Mouse (Mus musculus) heart, postnatal 0 days (tissue): ENCODE results near the gene Wif1. TPM values are rescaled to one million over a fixed set of nuclear protein-coding genes. Genes with fewer than 3 reads are reported as not detected.
A peak's percentile ranks its signal among the peaks of the same experiment; 100 is the strongest.

ENCODE experiments used
- ATAC-seq: fragments of 200-750 bp; cut with Nextera tagmentation; 2 replicates; pipeline ENCODE4 v1.8.0; 2017; ENCODE audit warnings: low read depth, moderate number of reproducible peaks, moderate library complexity; ENCODE audit not compliant: insufficient read depth
- DNase-seq: peaks from one replicate; pipeline ENCODE4 v3.0.0-alpha.2; 2016; ENCODE audit warnings: low spot score
- H3K27ac ChIP-seq: fragments of 300-500 bp; sonication (generic); 2 replicates; pipeline ENCODE4 v1.5.1; 2014; ENCODE audit warnings: low read depth, mild to moderate bottlenecking
- H3K27me3 ChIP-seq: fragments of 300-500 bp; sonication (generic); 2 replicates; pipeline ENCODE4 v1.6.1; 2014; ENCODE audit warnings: low read length, mixed read lengths; ENCODE audit not compliant: control insufficient read depth, insufficient read depth
- H3K36me3 ChIP-seq: fragments of 300-500 bp; sonication (generic); replicated peaks from 2 replicates; pipeline ENCODE4 v1.6.1; 2014; ENCODE audit warnings: low read length, mixed read lengths; ENCODE audit not compliant: control insufficient read depth, insufficient read depth
- H3K4me1 ChIP-seq: fragments of 300-500 bp; sonication (generic); 2 replicates; pipeline ENCODE4 v1.6.1; 2014; ENCODE audit warnings: antibody characterized with exemption; ENCODE audit not compliant: control insufficient read depth, insufficient read depth
- H3K4me2 ChIP-seq: fragments of 300-500 bp; sonication (generic); 2 replicates; pipeline ENCODE4 v1.6.1; 2014; ENCODE audit warnings: low read depth, mild to moderate bottlenecking, low read length, moderate library complexity
- H3K4me3 ChIP-seq: fragments of 300-500 bp; sonication (generic); 2 replicates; pipeline ENCODE4 v1.5.1; 2014; ENCODE audit warnings: low read depth, low read length
- H3K9ac ChIP-seq: fragments of 300-500 bp; sonication (generic); replicated peaks from 2 replicates; pipeline ENCODE4 v1.6.1; 2014; ENCODE audit warnings: low read depth, low read length, mixed read lengths
- H3K9me3 ChIP-seq: fragments of 300-500 bp; sonication (generic); replicated peaks from 2 replicates; pipeline ENCODE4 v1.6.1; 2016; ENCODE audit warnings: low read length; ENCODE audit not compliant: control insufficient read depth
- CTCF ChIP-seq: IDR thresholded peaks from 2 replicates; pipeline ENCODE4 v1.5.1; 2016; ENCODE audit warnings: antibody characterized with exemption, control low read depth, low read depth
- EP300 ChIP-seq: IDR thresholded peaks from 2 replicates; pipeline ENCODE4 v1.6.1; 2016; ENCODE audit warnings: antibody characterized with exemption, low read depth
- WGBS: fragments of 180-500 bp; shearing (Covaris S2); extraction: QIAGEN DNeasy Blood & Tissue Kit; methylation state at CpG from one replicate; pipeline ENCODE4 v1.1.7; 2014; 5-methylcytosine and 5-hydroxymethylcytosine counted together
- polyA plus RNA-seq: library from polyadenylated mRNA; unstranded; fragments of >200 nt; fragmentation: Nextera tagmentation; extraction: Ambion mirVana; gene quantifications from 2 replicates; pipeline ENCODE4 v1.2.1, GENCODE M21; 2015
- total RNA-seq: library from RNA; depleted of rRNA; stranded (reverse); fragments of >200 nt; gene quantifications from 2 replicates; pipeline ENCODE4 v1.2.3, GENCODE M21; 2014; ENCODE audit warnings: low replicate concordance

Wif1 gene
- total and polyA plus RNA-seq, 2 experiments from 2014 or later: 7.3 to 10.7 TPM

DNA sequence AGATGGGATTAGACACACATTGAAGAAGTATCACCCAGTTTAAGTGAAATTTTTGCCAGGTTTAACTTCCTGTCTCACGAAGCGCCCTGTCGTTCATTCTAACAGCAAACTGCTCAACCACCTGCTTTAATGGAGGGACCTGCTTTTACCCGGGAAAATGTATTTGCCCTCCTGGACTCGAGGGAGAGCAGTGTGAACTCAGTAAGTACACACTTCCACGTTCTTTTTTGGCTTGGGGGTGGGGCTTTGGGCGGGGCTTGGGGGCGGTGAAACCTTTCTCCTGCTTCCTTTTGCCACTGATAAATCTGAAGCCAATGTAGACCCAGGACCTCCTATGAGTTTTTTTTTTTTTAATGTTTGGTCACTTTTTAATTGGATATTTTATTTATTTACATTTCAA lies 56.2 kb downstream of the Wif1 start:
- TF ChIP-seq EP300 (no peak), CTCF (no peak)
- ATAC-seq: no peak
- no peaks in the 10 kb centered on the region for H3K9me3 ChIP-seq
- no peak overlapping the region for H3K9ac ChIP-seq
- H3K36me3 ChIP-seq: no peaks in the 10 kb centered on the region
- WGBS: 20% methylated on average over 8 of the region's 8 CpGs
- H3K27me3 ChIP-seq: no peaks in the 10 kb centered on the region
- DNase-seq: no peak
- H3K4me3 ChIP-seq: no peak overlapping the region
- no peak overlapping the region for H3K27ac ChIP-seq
- H3K4me1 ChIP-seq: no peaks in the 10 kb centered on the region
- peak overlapping the region; percentile 45 for H3K4me2 ChIP-seq

DNA sequence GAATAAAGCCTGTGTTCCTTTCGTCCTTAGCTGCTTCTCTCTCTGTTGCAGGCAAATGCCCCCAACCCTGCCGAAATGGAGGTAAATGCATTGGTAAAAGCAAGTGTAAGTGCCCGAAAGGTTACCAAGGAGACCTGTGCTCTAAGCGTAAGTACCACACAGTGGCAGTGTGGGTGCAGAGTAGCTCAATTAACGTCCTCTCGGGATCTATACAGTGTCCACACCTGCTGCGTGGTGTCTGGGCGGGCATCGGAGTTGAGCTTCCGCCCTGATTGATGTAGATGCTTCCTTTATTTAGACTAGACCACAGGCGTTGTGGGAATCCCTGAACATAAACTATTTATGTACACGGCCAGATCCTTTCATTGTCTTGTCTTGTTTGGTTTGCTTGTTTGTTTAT lies 62.2 kb downstream of the Wif1 start:
- H3K4me2 ChIP-seq: no peak overlapping the region
- H3K36me3 ChIP-seq: no peaks in the 10 kb centered on the region
- no peaks in the 10 kb centered on the region for H3K4me1 ChIP-seq
- 67% methylated on average over 12 of the region's 12 CpGs for WGBS
- no peak overlapping the region for H3K9ac ChIP-seq
- no peak overlapping the region for H3K4me3 ChIP-seq
- no peak for DNase-seq
- H3K27me3 ChIP-seq: no peaks in the 10 kb centered on the region
- TF ChIP-seq EP300 (no peak), CTCF (peak; percentile 10; the same call in 1 of the 2 replicates)
- no peaks in the 10 kb centered on the region for H3K9me3 ChIP-seq
- no peak for ATAC-seq
- H3K27ac ChIP-seq: no peak overlapping the region

DNA sequence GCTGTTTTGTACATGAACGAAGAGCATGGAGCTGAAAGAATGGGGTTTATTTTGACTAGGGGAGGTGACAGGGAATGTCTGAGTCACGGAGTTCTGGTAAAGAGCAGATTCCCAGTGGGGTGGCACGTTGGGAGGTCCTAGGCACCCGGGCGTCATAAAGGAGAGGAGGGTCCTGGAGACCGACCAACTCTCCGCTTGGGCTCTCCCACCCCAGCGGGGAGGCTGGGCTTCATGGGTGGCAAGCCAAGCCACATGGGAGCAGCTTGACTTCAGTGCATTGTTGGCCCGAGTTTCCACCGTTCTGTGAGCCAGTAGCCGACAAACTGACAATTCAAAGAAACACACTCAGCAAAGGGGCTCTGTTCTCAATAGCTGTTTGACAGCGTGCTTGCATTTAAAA lies 64.5 kb downstream of the Wif1 start:
- no peaks in the 10 kb centered on the region for H3K36me3 ChIP-seq
- no peak overlapping the region for H3K9ac ChIP-seq
- TF ChIP-seq CTCF (no peak), EP300 (no peak)
- H3K9me3 ChIP-seq: no peaks in the 10 kb centered on the region
- no peak overlapping the region for H3K4me3 ChIP-seq
- DNase-seq (no peak), ATAC-seq (no peak)
- no peak overlapping the region for H3K27ac ChIP-seq
- H3K4me2 ChIP-seq: no peak overlapping the region
- no peaks in the 10 kb centered on the region for H3K4me1 ChIP-seq
- WGBS: 70% methylated on average over 12 of the region's 12 CpGs
- no peaks in the 10 kb centered on the region for H3K27me3 ChIP-seq

DNA sequence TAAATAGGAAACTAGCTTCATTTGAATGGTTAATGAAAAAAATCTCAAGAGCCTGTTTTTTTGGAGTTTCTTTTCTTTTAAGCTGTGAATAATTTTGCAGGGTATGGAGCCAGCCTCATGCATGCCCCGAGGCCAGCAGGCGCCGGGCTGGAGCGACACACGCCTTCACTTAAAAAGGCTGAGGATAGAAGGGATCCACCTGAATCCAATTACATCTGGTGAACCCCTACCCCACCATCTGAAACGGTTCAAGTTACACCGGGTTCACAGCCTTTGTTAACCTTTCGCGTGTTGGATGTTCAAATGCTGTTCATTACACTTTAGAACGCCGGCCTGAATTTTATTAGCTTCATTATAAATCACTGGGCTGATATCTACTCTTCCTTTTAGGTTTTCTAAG lies 65.9 kb downstream of the Wif1 start:
- ATAC-seq: no peak
- Histone ChIP-seq H3K9me3 (no peaks in the 10 kb centered on the region), H3K4me1 (no peaks in the 10 kb centered on the region), H3K27ac (no peak overlapping the region), H3K27me3 (no peaks in the 10 kb centered on the region), H3K36me3 (no peaks in the 10 kb centered on the region), H3K4me3 (no peak overlapping the region), H3K9ac (no peak overlapping the region), H3K4me2 (no peak overlapping the region)
- DNase-seq: no peak
- TF ChIP-seq EP300 (no peak), CTCF (no peak)
- 77% methylated on average over 11 of the region's 11 CpGs for WGBS

DNA sequence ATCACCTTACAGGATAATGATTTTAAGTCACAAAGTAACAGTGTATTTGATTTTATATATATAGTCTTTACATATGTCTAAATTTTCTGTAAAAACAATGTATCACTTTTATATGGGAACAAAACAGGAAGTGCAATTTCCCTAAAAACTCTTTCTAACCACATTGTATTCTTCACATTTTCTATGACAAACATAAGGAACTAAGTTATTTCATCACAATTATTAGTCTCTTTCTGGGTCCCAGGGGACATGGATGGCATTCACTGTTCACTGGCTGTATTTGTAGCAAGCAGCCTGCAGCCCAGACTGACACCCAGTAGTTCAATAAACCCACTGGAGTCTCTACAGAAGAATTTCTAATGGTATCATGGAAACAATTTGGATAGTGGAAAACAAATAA lies 82.4 kb downstream of the Wif1 start:
- no peak overlapping the region for H3K4me3 ChIP-seq
- DNase-seq (no peak), ATAC-seq (no peak)
- no peaks in the 10 kb centered on the region for H3K9me3 ChIP-seq
- H3K27ac ChIP-seq: no peak overlapping the region
- TF ChIP-seq EP300 (no peak), CTCF (no peak)
- no peaks in the 10 kb centered on the region for H3K36me3 ChIP-seq
- no peak overlapping the region for H3K9ac ChIP-seq
- no peaks in the 10 kb centered on the region for H3K4me1 ChIP-seq
- no peaks in the 10 kb centered on the region for H3K27me3 ChIP-seq
- no peak overlapping the region for H3K4me2 ChIP-seq

DNA sequence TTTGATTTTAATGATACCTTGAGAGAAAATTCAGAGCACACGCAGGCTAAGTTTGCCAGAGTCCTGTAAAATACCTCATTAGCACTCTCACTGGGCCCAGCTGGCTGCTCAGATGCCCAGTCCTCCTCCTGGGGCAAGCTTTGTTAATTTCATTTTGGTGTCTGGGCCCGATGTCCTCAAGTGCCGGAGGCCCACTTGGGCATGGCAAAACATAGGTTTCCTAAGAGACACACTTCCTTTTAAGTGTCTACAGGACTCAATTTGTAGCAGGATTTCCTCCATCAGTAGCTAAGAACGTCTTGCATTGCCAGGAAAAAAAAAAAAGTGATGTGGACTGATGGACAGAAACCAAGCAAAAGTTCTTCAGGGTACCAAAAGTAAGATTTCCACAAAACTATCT lies 82.9 kb downstream of the Wif1 start:
- WGBS: 66% methylated on average over 4 of the region's 4 CpGs
- DNase-seq: no peak
- Histone ChIP-seq H3K27me3 (no peaks in the 10 kb centered on the region), H3K36me3 (no peaks in the 10 kb centered on the region), H3K4me1 (no peaks in the 10 kb centered on the region), H3K9me3 (no peaks in the 10 kb centered on the region), H3K9ac (no peak overlapping the region), H3K4me2 (no peak overlapping the region), H3K4me3 (no peak overlapping the region), H3K27ac (no peak overlapping the region)
- TF ChIP-seq CTCF (no peak), EP300 (no peak)
- ATAC-seq: no peak
